Mouse (Mus musculus): ENCODE measurements at regions not wholly inside any gene's neighbourhood (a gene's known extent, or its start where the extent isn't known, plus 50 kb on each side); places are given as distances from the start of the nearest gene placed in this dataset.
A peak's percentile ranks its signal among the peaks of the same experiment; 100 is the strongest.

- DNase-seq (ENCODE audit: low read depth, low spot score): peak; percentile 67
Observed at GRCm38 (mm10) chr4:32074399-32075296, 110.8 kb downstream of the Map3k7 start.

- DNase-seq (ENCODE audit: low read depth, low spot score): no peak
Observed at GRCm38 (mm10) chr4:32076391-32076925, 112.6 kb downstream of the Map3k7 start.

GRCm38 (mm10) chr4:32083456-32083855 lies 119.6 kb downstream of the Map3k7 start:
- no peak for DNase-seq (ENCODE audit: low read depth, low spot score)

DNA sequence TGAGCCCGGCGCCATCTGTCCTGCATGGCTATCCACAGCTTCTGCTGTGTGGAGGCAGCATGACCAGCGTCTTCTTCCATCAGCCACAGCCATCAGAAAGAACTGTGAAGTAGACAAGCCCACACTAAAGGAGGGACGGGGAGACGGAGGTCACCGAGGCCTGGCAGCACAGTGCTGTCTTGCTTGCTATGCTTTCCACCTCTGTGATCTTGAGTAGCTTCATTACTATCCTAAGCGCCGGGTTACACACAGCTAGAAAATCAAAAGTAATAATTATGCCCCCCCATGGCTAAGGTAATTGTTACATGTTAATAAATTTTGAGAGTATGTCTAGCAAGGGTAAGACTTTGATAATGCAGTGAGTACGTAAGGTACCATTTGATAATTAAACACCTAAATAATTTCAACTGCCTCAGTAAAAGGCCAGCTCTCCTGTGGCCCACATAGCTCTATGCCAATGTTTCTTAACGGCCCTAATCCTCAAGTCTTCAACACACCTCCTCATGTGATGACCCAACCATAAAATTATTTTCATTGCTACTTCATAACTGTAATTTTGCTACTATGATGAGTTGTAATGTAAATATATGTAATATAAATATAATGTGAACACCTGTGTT lies 120.5 kb downstream of the Map3k7 start:
- no peak for DNase-seq (ENCODE audit: low read depth, low spot score)

GRCm38 (mm10) chr4:32085040-32085439 lies 121.1 kb downstream of the Map3k7 start:
- DNase-seq (ENCODE audit: low read depth, low spot score): no peak

GRCm38 (mm10) chr4:32091086-32091485 lies 127.2 kb downstream of the Map3k7 start:
- no peak for DNase-seq (ENCODE audit: low read depth, low spot score)

- DNase-seq (ENCODE audit: low read depth, low spot score): no peak
Observed at GRCm38 (mm10) chr4:32092320-32093041, 128.6 kb downstream of the Map3k7 start.

DNA sequence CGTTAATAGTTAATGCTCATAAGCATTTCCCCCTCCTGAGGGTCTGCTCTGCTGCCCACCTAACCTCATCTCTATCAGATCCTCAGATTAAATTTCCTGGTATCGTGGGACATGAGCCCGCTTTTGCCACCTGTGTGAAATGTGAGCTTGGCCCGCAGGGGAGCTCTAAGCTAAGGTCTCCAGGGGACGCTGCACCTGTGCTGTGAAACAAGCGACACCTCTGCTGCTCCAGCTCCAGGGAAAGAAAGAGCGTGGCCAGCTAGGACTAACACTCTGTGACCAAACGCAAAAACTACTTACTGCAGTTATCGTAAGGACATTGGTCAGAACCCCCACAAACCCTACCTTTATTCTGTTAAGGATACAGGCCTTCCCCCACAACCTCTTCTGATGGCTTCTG lies 134.3 kb downstream of the Map3k7 start:
- no peak for DNase-seq (ENCODE audit: low read depth, low spot score)

DNA sequence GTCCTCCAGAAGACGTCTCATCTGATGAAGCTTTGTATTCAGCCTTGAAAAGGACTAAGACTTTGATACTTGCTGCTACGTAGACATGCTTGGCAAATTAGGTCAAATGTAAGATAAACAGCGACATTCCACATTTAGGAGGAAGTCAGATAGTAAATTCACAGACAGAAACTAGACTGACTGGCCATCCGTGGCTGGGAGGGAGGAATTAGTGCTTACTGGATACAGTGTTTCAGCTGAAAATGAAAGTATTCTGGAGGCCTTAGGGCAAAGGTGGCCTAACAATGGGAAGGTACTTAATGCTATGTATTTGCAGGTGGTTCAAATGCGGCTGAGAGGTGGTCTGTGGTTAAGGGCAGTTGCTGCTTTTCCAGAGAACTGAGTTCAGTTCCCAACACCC lies 137.1 kb downstream of the Map3k7 start:
- DNase-seq (ENCODE audit: low read depth, low spot score): no peak

GRCm38 (mm10) chr4:32106664-32107171 lies 131.9 kb upstream of the Bach2 start:
- peak; percentile 8 for DNase-seq (ENCODE audit: low read depth, low spot score)

DNA sequence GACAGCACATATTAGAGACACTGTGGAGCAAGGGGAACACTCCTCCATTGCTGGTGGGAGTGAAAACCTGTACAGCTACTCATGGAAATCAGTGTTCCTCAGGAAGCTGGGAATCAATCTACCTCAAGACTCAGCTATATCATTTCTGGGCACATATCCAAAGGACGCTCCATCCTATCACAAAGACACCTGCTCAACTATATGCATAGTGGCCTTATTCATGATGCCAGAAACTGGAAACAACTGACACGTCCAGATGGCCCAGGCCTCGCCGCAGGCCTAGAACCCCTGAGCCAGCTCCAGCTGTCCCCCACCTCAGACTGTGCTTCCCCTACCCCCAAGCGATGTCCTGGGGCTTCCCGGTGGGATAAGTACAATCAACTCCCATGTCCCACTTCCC lies 116.3 kb upstream of the Bach2 start:
- no peak for DNase-seq (ENCODE audit: low read depth, low spot score)

- DNase-seq (ENCODE audit: low read depth, low spot score): no peak
Observed at GRCm38 (mm10) chr4:32126828-32127227, 111.8 kb upstream of the Bach2 start.

DNA sequence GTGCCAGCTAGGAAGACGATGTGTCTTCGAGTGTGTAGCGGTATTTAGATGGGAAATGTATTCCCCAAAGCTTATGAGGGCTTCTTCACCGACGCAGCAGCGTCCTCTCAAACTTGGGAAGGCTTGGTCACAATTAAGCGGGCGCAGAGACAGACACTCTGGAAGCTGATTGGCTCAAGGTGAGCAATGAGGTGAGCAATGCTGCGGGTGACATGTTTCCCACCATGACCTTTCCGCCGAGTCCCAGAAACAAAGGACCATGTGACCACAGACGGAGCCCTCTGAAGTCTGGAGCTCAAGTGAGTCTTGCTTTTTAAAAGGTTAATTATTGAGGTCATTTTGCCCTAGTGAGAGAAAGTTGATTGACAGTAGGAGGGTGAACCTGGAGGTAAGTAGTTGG lies 108.0 kb upstream of the Bach2 start:
- no peak for DNase-seq (ENCODE audit: low read depth, low spot score)

GRCm38 (mm10) chr4:32131819-32132218 lies 106.8 kb upstream of the Bach2 start:
- no peak for DNase-seq (ENCODE audit: low read depth, low spot score)

DNA sequence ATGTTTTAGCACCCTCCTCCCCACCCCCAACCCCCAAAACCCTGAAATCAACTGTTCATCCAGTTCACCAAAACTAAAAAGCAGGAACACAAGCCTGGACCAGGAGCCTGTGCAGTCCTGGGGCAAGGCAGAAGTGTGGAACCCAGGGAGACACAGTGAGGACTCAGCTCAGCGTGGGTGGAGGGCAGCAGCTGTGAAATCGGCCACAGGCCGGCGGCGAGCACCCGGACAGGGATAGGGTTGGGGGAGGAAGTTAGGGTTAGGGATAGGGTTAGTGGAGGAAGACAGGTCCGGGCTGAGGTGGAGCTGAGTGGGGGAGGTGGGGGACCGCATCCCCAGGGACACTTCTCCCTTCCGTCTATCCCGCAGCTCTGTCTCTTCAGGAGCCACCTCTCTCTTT lies 102.5 kb upstream of the Bach2 start:
- no peak for DNase-seq (ENCODE audit: low read depth, low spot score)

DNA sequence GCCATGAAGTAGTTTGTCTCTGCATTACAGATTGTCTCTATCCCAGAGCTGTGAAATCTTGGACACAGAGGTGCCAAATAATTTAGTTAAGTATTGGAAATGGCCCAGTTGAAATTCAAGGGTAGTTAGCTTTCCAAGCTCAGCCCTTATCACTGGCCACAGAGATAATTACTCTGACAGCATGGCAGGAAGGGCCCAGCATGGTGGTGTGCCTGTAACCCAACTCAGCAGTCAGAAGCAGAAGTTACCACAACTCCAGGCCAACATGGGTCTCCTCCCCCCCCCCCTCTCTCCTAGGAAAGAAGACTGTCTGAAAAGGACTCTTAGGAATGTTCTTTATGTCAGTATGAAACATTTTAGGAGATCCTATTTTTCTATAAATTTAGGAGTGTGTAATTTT lies 101.4 kb upstream of the Bach2 start:
- DNase-seq (ENCODE audit: low read depth, low spot score): no peak

DNA sequence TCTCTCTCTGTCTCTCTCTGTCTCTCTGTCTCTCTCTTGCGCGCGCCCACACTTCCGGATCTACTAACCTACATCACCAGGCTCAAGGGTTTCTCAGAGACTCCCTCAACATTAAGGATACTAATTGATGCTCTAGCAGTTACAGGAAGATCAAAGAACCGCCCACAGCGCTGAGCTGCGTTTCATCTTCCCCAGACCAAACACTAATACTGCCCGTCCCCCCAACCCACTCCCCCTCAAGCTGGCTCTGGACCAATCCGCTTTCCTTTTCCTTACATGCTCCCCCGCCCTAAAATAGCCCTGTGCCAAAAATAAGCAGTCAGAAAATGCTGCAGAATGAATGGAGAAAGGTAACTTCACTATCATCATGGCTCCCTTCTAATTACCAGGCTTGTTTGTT lies 100.6 kb upstream of the Bach2 start:
- DNase-seq (ENCODE audit: low read depth, low spot score): no peak

DNA sequence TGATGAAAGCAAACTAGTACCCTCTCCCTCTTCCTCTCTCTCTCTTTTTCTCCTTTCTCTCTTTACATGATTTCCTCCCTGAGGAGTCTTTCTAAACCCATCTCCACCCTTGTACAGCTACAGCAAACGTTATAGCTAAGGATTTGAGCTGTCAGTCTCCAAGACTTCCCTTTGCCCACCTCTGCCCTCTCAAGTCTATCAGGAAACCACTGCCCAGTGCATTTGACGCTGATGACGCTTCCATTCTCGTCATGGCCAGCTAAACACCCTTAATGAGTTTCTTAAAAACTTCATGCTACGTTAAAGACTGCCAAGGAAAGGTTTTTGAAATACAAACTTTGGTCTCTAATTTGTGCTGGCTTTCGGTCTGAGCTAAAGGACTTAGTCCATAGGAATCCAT lies 99.0 kb upstream of the Bach2 start:
- DNase-seq (ENCODE audit: low read depth, low spot score): no peak

DNA sequence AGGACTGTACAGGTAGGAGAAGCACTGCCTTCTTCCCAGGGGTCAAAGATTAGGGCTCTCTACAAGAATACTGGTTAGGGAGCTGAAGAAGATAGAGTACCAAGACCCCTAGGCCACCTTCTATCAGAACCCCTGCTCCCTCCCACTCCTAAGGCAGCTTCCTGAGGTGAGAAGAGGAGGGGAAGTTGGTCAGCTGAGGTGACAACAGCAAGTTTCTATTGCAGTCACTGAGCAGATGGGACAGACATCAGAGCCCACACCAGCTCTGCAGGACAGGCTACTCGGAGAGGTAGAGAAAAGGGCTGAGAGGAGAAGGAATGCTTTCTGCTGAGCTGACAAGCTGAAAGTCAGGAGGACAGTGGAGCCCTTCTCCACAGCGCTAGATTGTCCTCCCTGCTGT lies 98.5 kb upstream of the Bach2 start:
- no peak for DNase-seq (ENCODE audit: low read depth, low spot score)

GRCm38 (mm10) chr4:32142198-32142597 lies 96.4 kb upstream of the Bach2 start:
- DNase-seq (ENCODE audit: low read depth, low spot score): no peak

- DNase-seq (ENCODE audit: low read depth, low spot score): no peak
Observed at GRCm38 (mm10) chr4:32147146-32147545, 91.5 kb upstream of the Bach2 start.

GRCm38 (mm10) chr4:32148597-32148996 lies 90.0 kb upstream of the Bach2 start:
- DNase-seq (ENCODE audit: low read depth, low spot score): no peak

Measured in brain, embryonic 18.5 days (tissue).